Mouse (Mus musculus): Measurements from ENCODE around the gene Dnm1. TPM values are rescaled to one million over a fixed set of nuclear protein-coding genes. Genes with fewer than 3 reads are reported as not detected.
"Not testable (repeated sequence)": the region's sequence is repeated elsewhere in the genome, so short reads cannot be mapped to it uniquely, and the experiment has no call there.

The Dnm1 gene
- polyA plus RNA-seq, 1 experiment from 2014 or later, result 5.0 TPM

DNA sequence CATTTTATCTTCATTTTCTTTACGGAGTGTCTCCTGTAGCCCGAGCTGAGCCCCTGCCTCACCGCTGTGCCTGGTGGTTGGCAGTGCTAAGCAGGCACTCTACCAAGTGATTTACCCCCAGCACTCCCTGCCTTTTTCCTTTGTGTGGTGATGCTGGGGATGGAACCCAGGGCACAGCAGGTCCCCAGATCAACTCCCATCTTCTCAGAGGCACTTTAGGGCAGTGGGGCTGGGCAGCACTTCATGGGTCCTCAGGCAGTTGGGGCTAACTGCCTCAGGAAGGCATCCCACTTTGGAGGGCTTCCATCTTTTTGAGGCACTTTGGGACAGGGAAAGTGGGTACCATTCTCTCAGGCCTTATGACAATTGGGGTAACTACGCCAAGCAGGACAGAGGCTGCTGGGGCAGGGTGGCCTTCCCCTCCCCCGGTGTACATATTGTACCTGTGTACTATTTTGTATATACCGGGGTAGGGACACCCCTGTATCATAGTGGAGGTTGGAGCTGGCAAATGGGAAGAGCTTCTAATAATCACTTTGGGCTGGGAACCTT, 45.8 kb downstream of the Dnm1 start:
- Histone ChIP-seq H3K9ac (replicated peaks; ENCODE audit: low read depth) (no peak overlapping the region), H3K36me3 (ENCODE audit: insufficient read depth, low read length) (peaks cover 41% of the 10 kb centered on the region), H3K9me3 (ENCODE audit: low read length) (no peaks in the 10 kb centered on the region), H3K27ac (ENCODE audit: low read length) (no peak overlapping the region), H3K4me3 (ENCODE audit: low read depth, low read length) (no peak overlapping the region), H3K4me1 (ENCODE audit: insufficient read depth, low read depth, low read length) (peaks cover 5% of the 10 kb centered on the region), H3K4me2 (replicated peaks; ENCODE audit: low read depth, low read length) (no peak overlapping the region), H3K27me3 (replicated peaks; ENCODE audit: insufficient read depth, low read length) (no peaks in the 10 kb centered on the region)
- 89% methylated on average over 6 of the region's 6 CpGs for WGBS
- TF ChIP-seq CTCF (IDR thresholded peaks at IDR 0.05) (no peak), EP300 (IDR thresholded peaks at IDR 0.05) (no peak)
- ATAC-seq (no peak), DNase-seq (ENCODE audit: low spot score) (no peak)

DNA sequence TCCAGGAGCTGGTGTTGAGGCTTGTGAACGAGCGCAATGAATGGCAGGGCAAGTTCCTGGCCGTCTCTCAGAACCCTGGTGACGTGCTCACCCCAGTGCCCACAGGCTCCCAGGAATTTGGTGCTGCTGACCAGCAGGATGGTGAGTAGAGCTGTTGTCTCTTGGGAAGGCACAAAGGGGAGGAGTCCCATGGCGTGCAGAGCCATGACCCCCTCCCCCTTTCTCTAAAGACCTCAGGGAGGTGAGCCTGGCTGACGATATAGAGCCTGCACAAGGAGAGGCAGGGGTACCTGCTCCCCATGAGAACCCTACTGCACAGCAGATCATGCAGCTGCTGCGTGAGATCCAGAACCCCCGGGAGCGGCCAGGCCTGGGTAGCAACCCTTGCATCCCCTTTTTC, 47.0 kb downstream of the Dnm1 start:
- H3K9ac ChIP-seq (replicated peaks; ENCODE audit: low read depth), result no peak overlapping the region
- ATAC-seq, result no peak
- 87% methylated on average over 9 of the region's 9 CpGs for WGBS
- TF ChIP-seq CTCF (IDR thresholded peaks at IDR 0.05) (no peak), EP300 (IDR thresholded peaks at IDR 0.05) (no peak)
- H3K4me1 ChIP-seq (ENCODE audit: insufficient read depth, low read depth, low read length), result no peaks in the 10 kb centered on the region
- no peak for DNase-seq (ENCODE audit: low spot score)
- H3K9me3 ChIP-seq (ENCODE audit: low read length), result no peaks in the 10 kb centered on the region
- H3K36me3 ChIP-seq (ENCODE audit: insufficient read depth, low read length), result peaks cover 50% of the 10 kb centered on the region
- H3K27ac ChIP-seq (ENCODE audit: low read length), result no peak overlapping the region
- H3K27me3 ChIP-seq (replicated peaks; ENCODE audit: insufficient read depth, low read length), result no peaks in the 10 kb centered on the region
- H3K4me3 ChIP-seq (ENCODE audit: low read depth, low read length), result no peak overlapping the region
- no peak overlapping the region for H3K4me2 ChIP-seq (replicated peaks; ENCODE audit: low read depth, low read length)

DNA sequence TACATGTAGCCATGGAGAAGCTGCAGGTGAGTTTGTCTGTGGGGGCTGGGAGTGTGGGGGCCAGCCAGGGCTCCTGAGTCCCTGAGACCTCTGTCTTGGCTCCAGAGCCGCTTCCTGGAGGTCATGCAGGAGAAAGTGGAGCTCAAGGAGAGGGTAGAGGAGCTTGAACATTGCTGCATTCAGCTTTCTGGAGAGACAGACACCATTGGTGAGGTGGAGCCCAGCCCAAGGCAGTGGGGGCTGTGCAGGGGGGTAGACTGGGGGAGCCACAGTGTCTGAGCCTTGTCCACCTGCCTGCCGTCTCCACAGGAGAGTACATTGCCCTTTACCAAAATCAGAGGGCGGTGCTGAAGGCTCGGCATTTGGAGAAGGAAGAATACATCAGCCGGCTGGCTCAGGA, 47.5 kb downstream of the Dnm1 start:
- H3K4me3 ChIP-seq (ENCODE audit: low read depth, low read length), result no peak overlapping the region
- ATAC-seq (no peak), DNase-seq (ENCODE audit: low spot score) (no peak)
- H3K4me1 ChIP-seq (ENCODE audit: insufficient read depth, low read depth, low read length), result no peaks in the 10 kb centered on the region
- no peaks in the 10 kb centered on the region for H3K9me3 ChIP-seq (ENCODE audit: low read length)
- H3K4me2 ChIP-seq (replicated peaks; ENCODE audit: low read depth, low read length), result no peak overlapping the region
- 94% methylated on average over 5 of the region's 5 CpGs for WGBS
- TF ChIP-seq EP300 (IDR thresholded peaks at IDR 0.05) (no peak), CTCF (IDR thresholded peaks at IDR 0.05) (no peak)
- no peaks in the 10 kb centered on the region for H3K27me3 ChIP-seq (replicated peaks; ENCODE audit: insufficient read depth, low read length)
- H3K27ac ChIP-seq (ENCODE audit: low read length), result no peak overlapping the region
- no peak overlapping the region for H3K9ac ChIP-seq (replicated peaks; ENCODE audit: low read depth)
- H3K36me3 ChIP-seq (ENCODE audit: insufficient read depth, low read length), result peaks cover 54% of the 10 kb centered on the region

DNA sequence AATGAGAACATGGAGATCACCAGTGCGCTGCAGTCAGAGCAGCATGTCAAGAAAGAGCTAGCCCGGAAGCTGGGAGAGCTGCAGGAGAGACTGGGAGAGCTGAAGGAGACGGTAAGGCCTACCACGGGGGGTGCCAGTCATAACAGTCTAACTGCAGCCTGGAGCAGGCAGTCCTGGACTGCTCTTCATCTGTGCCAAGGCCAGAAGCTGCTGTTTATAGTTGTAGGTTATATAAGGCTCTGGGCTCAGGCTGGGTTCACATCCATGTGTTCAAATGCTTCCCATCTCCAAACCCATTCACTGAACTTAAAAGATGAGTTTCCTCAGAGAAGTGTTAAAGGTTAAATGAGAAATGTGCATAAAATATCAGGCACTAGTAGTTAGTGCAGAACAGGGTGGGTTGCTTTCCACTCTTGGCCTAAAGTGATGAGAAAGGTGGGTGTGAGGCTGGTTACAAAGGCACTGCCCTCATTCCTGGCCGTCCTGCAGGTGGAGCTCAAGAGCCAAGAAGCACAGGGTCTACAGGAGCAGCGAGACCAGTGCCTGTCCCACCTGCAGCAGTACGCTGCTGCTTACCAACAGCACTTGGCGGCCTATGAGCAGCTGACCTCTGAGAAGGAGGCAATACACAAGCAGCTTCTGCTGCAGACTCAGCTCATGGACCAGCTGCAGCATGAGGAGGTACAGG, 48.8 kb downstream of the Dnm1 start:
- Histone ChIP-seq H3K27ac (ENCODE audit: low read length) (no peak overlapping the region), H3K4me3 (ENCODE audit: low read depth, low read length) (no peak overlapping the region), H3K9ac (replicated peaks; ENCODE audit: low read depth) (no peak overlapping the region), H3K4me2 (replicated peaks; ENCODE audit: low read depth, low read length) (no peak overlapping the region), H3K9me3 (ENCODE audit: low read length) (no peaks in the 10 kb centered on the region), H3K4me1 (ENCODE audit: insufficient read depth, low read depth, low read length) (no peaks in the 10 kb centered on the region), H3K27me3 (replicated peaks; ENCODE audit: insufficient read depth, low read length) (no peaks in the 10 kb centered on the region), H3K36me3 (ENCODE audit: insufficient read depth, low read length) (peaks cover 60% of the 10 kb centered on the region)
- DNase-seq (ENCODE audit: low spot score) (no peak), ATAC-seq (peak; percentile 68)
- TF ChIP-seq EP300 (IDR thresholded peaks at IDR 0.05) (no peak), CTCF (IDR thresholded peaks at IDR 0.05) (peak; percentile 86)
- 56% methylated on average over 8 of the region's 8 CpGs for WGBS

DNA sequence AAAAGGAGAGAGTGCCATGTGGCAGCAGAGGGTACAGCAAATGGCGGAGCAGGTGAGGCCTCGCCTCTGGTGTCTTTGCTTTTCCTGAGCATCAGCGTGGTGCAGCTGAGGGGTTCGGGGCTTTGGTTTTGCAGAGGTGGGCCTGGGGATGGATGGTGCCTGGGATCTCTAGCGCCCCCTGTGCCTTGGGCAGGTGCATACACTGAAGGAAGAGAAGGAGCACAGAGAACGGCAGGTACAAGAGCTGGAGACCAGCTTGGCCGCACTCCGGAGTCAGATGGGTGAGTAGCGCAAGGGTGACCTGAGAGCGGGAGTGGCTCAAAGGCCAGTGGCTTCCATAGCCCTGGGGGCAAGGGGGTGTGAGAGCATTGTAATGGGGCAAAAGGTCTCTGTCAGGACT, 50.2 kb downstream of the Dnm1 start:
- Histone ChIP-seq H3K9me3 (ENCODE audit: low read length) (no peaks in the 10 kb centered on the region), H3K36me3 (ENCODE audit: insufficient read depth, low read length) (peaks cover 72% of the 10 kb centered on the region), H3K4me3 (ENCODE audit: low read depth, low read length) (no peak overlapping the region), H3K4me2 (replicated peaks; ENCODE audit: low read depth, low read length) (no peak overlapping the region), H3K9ac (replicated peaks; ENCODE audit: low read depth) (no peak overlapping the region), H3K27ac (ENCODE audit: low read length) (no peak overlapping the region), H3K27me3 (replicated peaks; ENCODE audit: insufficient read depth, low read length) (no peaks in the 10 kb centered on the region), H3K4me1 (ENCODE audit: insufficient read depth, low read depth, low read length) (no peaks in the 10 kb centered on the region)
- TF ChIP-seq CTCF (IDR thresholded peaks at IDR 0.05) (peak; percentile 43), EP300 (IDR thresholded peaks at IDR 0.05) (no peak)
- DNase-seq (ENCODE audit: low spot score) (no peak), ATAC-seq (no peak)
- WGBS, result 92% methylated on average over 10 of the region's 10 CpGs

DNA sequence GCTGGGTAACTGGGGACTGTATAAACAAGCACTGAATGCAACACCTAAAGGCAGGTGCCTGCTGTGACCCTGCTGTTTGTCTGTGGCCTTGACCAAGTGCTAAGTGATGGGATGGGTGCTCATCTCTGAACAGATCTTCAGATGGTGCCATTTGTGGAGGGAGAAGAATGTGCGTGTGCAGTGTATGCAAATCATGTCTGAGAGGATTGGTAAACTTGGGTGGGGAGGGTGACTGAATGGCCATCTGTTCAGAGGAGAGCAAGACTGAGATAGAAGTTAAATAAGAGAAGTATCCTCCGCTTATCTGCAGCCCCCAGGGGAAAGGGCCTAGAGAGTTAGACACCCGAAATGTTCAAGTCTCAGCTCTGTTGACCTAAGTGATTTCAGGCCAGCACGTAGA, 53.7 kb downstream of the Dnm1 start:
- H3K4me2 ChIP-seq (replicated peaks; ENCODE audit: low read depth, low read length), result no peak overlapping the region
- TF ChIP-seq EP300 (IDR thresholded peaks at IDR 0.05) (no peak), CTCF (IDR thresholded peaks at IDR 0.05) (no peak)
- H3K36me3 ChIP-seq (ENCODE audit: insufficient read depth, low read length), result peaks cover 52% of the 10 kb centered on the region
- no peaks in the 10 kb centered on the region for H3K9me3 ChIP-seq (ENCODE audit: low read length)
- 81% methylated on average over 4 of the region's 4 CpGs for WGBS
- no peak for ATAC-seq
- no peak overlapping the region for H3K9ac ChIP-seq (replicated peaks; ENCODE audit: low read depth)
- no peak for DNase-seq (ENCODE audit: low spot score)
- no peaks in the 10 kb centered on the region for H3K27me3 ChIP-seq (replicated peaks; ENCODE audit: insufficient read depth, low read length)
- H3K4me3 ChIP-seq (ENCODE audit: low read depth, low read length), result no peak overlapping the region
- no peak overlapping the region for H3K27ac ChIP-seq (ENCODE audit: low read length)
- no peaks in the 10 kb centered on the region for H3K4me1 ChIP-seq (ENCODE audit: insufficient read depth, low read depth, low read length)

DNA sequence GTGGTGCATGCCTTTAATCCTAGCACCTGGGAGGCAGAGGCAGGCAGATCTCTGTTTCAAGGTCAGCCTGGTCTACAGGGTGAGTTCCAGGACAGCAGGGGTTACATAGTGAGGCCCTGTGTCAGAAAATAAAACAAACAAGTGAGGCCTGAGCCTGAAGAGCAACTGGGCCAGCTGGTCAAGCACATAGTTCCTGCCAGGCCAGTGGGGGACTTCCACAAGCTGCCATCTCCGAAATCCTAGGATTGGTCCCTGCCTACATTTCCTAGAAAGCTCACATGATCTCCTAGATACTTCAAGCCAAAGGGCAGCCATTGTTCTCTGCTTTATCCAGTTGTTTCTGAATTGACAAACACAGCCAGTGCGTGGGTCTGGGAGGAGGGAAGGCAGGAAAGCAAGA, 57.3 kb downstream of the Dnm1 start:
- peaks cover 29% of the 10 kb centered on the region for H3K36me3 ChIP-seq (ENCODE audit: insufficient read depth, low read length)
- not testable (repeated sequence) for H3K27me3 ChIP-seq (replicated peaks; ENCODE audit: insufficient read depth, low read length); ATAC-seq; DNase-seq (ENCODE audit: low spot score); H3K9me3 ChIP-seq (ENCODE audit: low read length); H3K27ac ChIP-seq (ENCODE audit: low read length); H3K9ac ChIP-seq (replicated peaks; ENCODE audit: low read depth); H3K4me3 ChIP-seq (ENCODE audit: low read depth, low read length); H3K4me1 ChIP-seq (ENCODE audit: insufficient read depth, low read depth, low read length); H3K4me2 ChIP-seq (replicated peaks; ENCODE audit: low read depth, low read length)
- 84% methylated on average over 2 of the region's 2 CpGs for WGBS

All from lung, postnatal 0 days (tissue).